In genomic region chr7:3329776-3330546, GRCm38 (mm10) we compare ENCODE assay signal across 8 mouse cellular contexts. TPM values are rescaled to one million over a fixed set of nuclear protein-coding genes. Genes with fewer than 3 reads are reported as not detected.
A peak's percentile ranks its signal among the peaks of the same experiment; 100 is the strongest.
DNase-seq lines count a peak whose midpoint lies in the region; ATAC-seq lines count a peak whose summit lies in the region.

No protein-coding gene starts in this region.

- H3K36me3 ChIP-seq in embryonic facial prominence, embryonic 14.5 days (ENCODE audit: control insufficient read depth, insufficient read depth, low read length), result no peaks in the 10 kb centered on the region
- no peaks in the 10 kb centered on the region for H3K36me3 ChIP-seq in heart, embryonic 10.5 days
- H3K36me3 ChIP-seq in kidney, embryonic 15.5 days, result no peaks in the 10 kb centered on the region
- H3K36me3 ChIP-seq in limb, embryonic 15.5 days, result no peaks in the 10 kb centered on the region

- DNase-seq in A20 (ENCODE audit: low read depth, low spot score), result peak; percentile 76
- peak; percentile 47 for DNase-seq in adrenal gland, postnatal 4 days (ENCODE audit: low spot score in 2 of 2)
- peak; percentile 59 for DNase-seq in embryonic facial prominence, embryonic 14.5 days (ENCODE audit: low spot score)
- DNase-seq in heart, embryonic 10.5 days (ENCODE audit: low spot score), result no peak
- peak; percentile 47 to 51 for DNase-seq in spleen, postnatal 36 days (ENCODE audit: low spot score in 2 of 2)

- H3K4me1 ChIP-seq in embryonic facial prominence, embryonic 14.5 days (ENCODE audit: control insufficient read depth, insufficient read depth, low read length), result peaks cover 13% of the 10 kb centered on the region; the same call in 1 of the 2 replicates
- peaks cover 21% of the 10 kb centered on the region for H3K4me1 ChIP-seq in heart, embryonic 10.5 days
- peaks cover 39% of the 10 kb centered on the region for H3K4me1 ChIP-seq in kidney, embryonic 15.5 days
- peaks cover 21% of the 10 kb centered on the region for H3K4me1 ChIP-seq in limb, embryonic 15.5 days

- peak overlapping the region; percentile 43; the same call in 1 of the 2 replicates for H3K4me2 ChIP-seq in embryonic facial prominence, embryonic 14.5 days (ENCODE audit: low read depth, low read length)
- peak overlapping the region; percentile 43 for H3K4me2 ChIP-seq in kidney, embryonic 15.5 days
- peak overlapping the region; percentile 34 for H3K4me2 ChIP-seq in limb, embryonic 15.5 days

- no peak overlapping the region for H3K4me3 ChIP-seq in embryonic facial prominence, embryonic 14.5 days (ENCODE audit: low read depth, low read length)
- H3K4me3 ChIP-seq in heart, embryonic 10.5 days, result 0 out of 2 replicates have a peak overlapping the region, but pooled peaks have one; percentile 6
- H3K4me3 ChIP-seq in kidney, embryonic 15.5 days (replicated peaks), result peak overlapping the region; percentile 10; the same call in 1 of the 2 replicates
- H3K4me3 ChIP-seq in limb, embryonic 15.5 days, result 0 out of 2 replicates have a peak overlapping the region, but pooled peaks have one; percentile 3

- H3K27me3 ChIP-seq in embryonic facial prominence, embryonic 14.5 days (replicated peaks; ENCODE audit: control insufficient read depth, insufficient read depth, low read length), result no peaks in the 10 kb centered on the region
- peaks cover 51% of the 10 kb centered on the region for H3K27me3 ChIP-seq in heart, embryonic 10.5 days (ENCODE audit: insufficient read depth, poor library complexity, severe bottlenecking)
- peaks cover 26% of the 10 kb centered on the region for H3K27me3 ChIP-seq in kidney, embryonic 15.5 days
- H3K27me3 ChIP-seq in limb, embryonic 15.5 days, result peaks cover 5% of the 10 kb centered on the region; the same call in 1 of the 2 replicates

- no peaks in the 10 kb centered on the region for H3K9me3 ChIP-seq in embryonic facial prominence, embryonic 14.5 days (ENCODE audit: control insufficient read depth, low read length)
- H3K9me3 ChIP-seq in heart, embryonic 10.5 days, result no peaks in the 10 kb centered on the region; the same call in 1 of the 2 replicates
- no peaks in the 10 kb centered on the region for H3K9me3 ChIP-seq in kidney, embryonic 15.5 days (replicated peaks)
- no peaks in the 10 kb centered on the region for H3K9me3 ChIP-seq in limb, embryonic 15.5 days

- no peak for ATAC-seq in embryonic facial prominence, embryonic 14.5 days (ENCODE audit: low read depth)
- no peak for ATAC-seq in kidney, embryonic 15.5 days (replicated peaks; ENCODE audit: low FRiP score)
- no peak for ATAC-seq in limb, embryonic 15.5 days (ENCODE audit: insufficient number of reproducible peaks, low FRiP score, low TSS enrichment, low read depth)
- ATAC-seq in monocyte, adult 5-6 weeks (replicated peaks; ENCODE audit: insufficient number of reproducible peaks, low FRiP score, low TSS enrichment, poor library complexity, severe bottlenecking), result peak; percentile 87

- peak overlapping the region; percentile 38; the same call in 1 of the 2 replicates for H3K9ac ChIP-seq in embryonic facial prominence, embryonic 14.5 days (ENCODE audit: low read depth, low read length)
- no peak overlapping the region for H3K9ac ChIP-seq in kidney, embryonic 15.5 days
- H3K9ac ChIP-seq in limb, embryonic 15.5 days, result no peak overlapping the region

- WGBS in embryonic facial prominence, embryonic 14.5 days, result 23% methylated on average over 31 of the region's 31 CpGs
- 21% methylated on average over 31 of the region's 31 CpGs for WGBS in heart, embryonic 10.5 days
- 21% methylated on average over 31 of the region's 31 CpGs for WGBS in kidney, embryonic 15.5 days
- 19% methylated on average over 31 of the region's 31 CpGs for WGBS in limb, embryonic 15.5 days

- no peak overlapping the region for H3K27ac ChIP-seq in embryonic facial prominence, embryonic 14.5 days (replicated peaks; ENCODE audit: low read depth, low read length)
- H3K27ac ChIP-seq in heart, embryonic 10.5 days, result no peak overlapping the region
- no peak overlapping the region for H3K27ac ChIP-seq in kidney, embryonic 15.5 days
- H3K27ac ChIP-seq in limb, embryonic 15.5 days, result no peak overlapping the region

RNA-seq across cellular contexts. Expression of gene Cacng7, which starts 2.8 kb away (rescaled TPM):
- total RNA-seq in adrenal gland, postnatal 4 days (2021), result 10 to 100 TPM; 17.7 to 20.9 TPM
- 1.7 and 3.1 TPM in 2 replicates for polyA plus RNA-seq in embryonic facial prominence, embryonic 14.5 days (2014; fragmentation: Nextera tagmentation; extraction: Ambion mirVana)
- polyA plus RNA-seq in heart, embryonic 10.5 days (2016; fragmentation: Nextera tagmentation; extraction: Ambion mirVana), result 0.22 and 1.3 TPM in 2 replicates
- 0.90 and 1.00 TPM in 2 replicates for polyA plus RNA-seq in kidney, embryonic 15.5 days (2015; fragmentation: Nextera tagmentation; extraction: Ambion mirVana)
- polyA plus RNA-seq in limb, embryonic 15.5 days (2015; fragmentation: Nextera tagmentation; extraction: Ambion mirVana), result 1.7 and 2.6 TPM in 2 replicates
- total RNA-seq in monocyte, adult 5-6 weeks (2017), result not detected in 3 replicates

RNA-seq across cellular contexts. Expression of gene Prkcg, which starts 41.0 kb away (rescaled TPM):
- total RNA-seq in adrenal gland, postnatal 4 days (2021), result 1 to 10 TPM; 2.1 to 2.5 TPM
- polyA plus RNA-seq in embryonic facial prominence, embryonic 14.5 days (2014; fragmentation: Nextera tagmentation; extraction: Ambion mirVana), result 0.10 and 0.15 TPM in 2 replicates
- 0.16 and 0.35 TPM in 2 replicates for polyA plus RNA-seq in heart, embryonic 10.5 days (2016; fragmentation: Nextera tagmentation; extraction: Ambion mirVana)
- polyA plus RNA-seq in kidney, embryonic 15.5 days (2015; fragmentation: Nextera tagmentation; extraction: Ambion mirVana), result 0.06 and 0.27 TPM in 2 replicates
- polyA plus RNA-seq in limb, embryonic 15.5 days (2015; fragmentation: Nextera tagmentation; extraction: Ambion mirVana), result 0.12 and 0.35 TPM in 2 replicates
- 1.9 to 7.0 TPM (median 3.2 TPM) in 3 replicates for total RNA-seq in monocyte, adult 5-6 weeks (2017)

RNA-seq across cellular contexts. Expression of gene Myadm, which starts 41.1 kb away (rescaled TPM):
- total RNA-seq in adrenal gland, postnatal 4 days (2021), result 100 to 1,000 TPM in 1 of 2 experiments, 10 to 100 TPM in 1; 98.5 to 107 TPM
- polyA plus RNA-seq in embryonic facial prominence, embryonic 14.5 days (2014; fragmentation: Nextera tagmentation; extraction: Ambion mirVana), result 149 and 178 TPM in 2 replicates
- polyA plus RNA-seq in heart, embryonic 10.5 days (2016; fragmentation: Nextera tagmentation; extraction: Ambion mirVana), result 127 and 180 TPM in 2 replicates
- polyA plus RNA-seq in kidney, embryonic 15.5 days (2015; fragmentation: Nextera tagmentation; extraction: Ambion mirVana), result 78.3 and 93.8 TPM in 2 replicates
- 125 and 177 TPM in 2 replicates for polyA plus RNA-seq in limb, embryonic 15.5 days (2015; fragmentation: Nextera tagmentation; extraction: Ambion mirVana)
- 50.6 to 61.2 TPM (median 60.3 TPM) in 3 replicates for total RNA-seq in monocyte, adult 5-6 weeks (2017)
